Mouse (Mus musculus) stomach, embryonic 15.5 days (tissue): Measurements from ENCODE around the gene Cdh23. TPM values are rescaled to one million over a fixed set of nuclear protein-coding genes. Genes with fewer than 3 reads are reported as not detected.

ENCODE experiments used
- ATAC-seq: fragments of 200-750 bp; cut with Nextera tagmentation; 2 replicates; pipeline ENCODE4 v1.8.0; 2017; ENCODE audit warnings: low read depth, moderate number of reproducible peaks, moderate TSS enrichment; ENCODE audit not compliant: insufficient read depth, low FRiP score
- H3K27ac ChIP-seq: fragments of 300-500 bp; sonication (generic); 2 replicates; pipeline ENCODE4 v1.5.1; 2015; ENCODE audit warnings: mild to moderate bottlenecking, inconsistent platforms
- H3K27me3 ChIP-seq: fragments of 300-500 bp; sonication (generic); replicated peaks from 2 replicates; pipeline ENCODE4 v1.6.1; 2015; ENCODE audit warnings: inconsistent platforms
- H3K36me3 ChIP-seq: fragments of 300-500 bp; sonication (generic); 2 replicates; pipeline ENCODE4 v1.6.1; 2015; ENCODE audit warnings: inconsistent platforms
- H3K4me1 ChIP-seq: fragments of 300-500 bp; sonication (generic); 2 replicates; pipeline ENCODE4 v1.6.1; 2015; ENCODE audit warnings: inconsistent platforms
- H3K4me2 ChIP-seq: fragments of 300-500 bp; sonication (generic); 2 replicates; pipeline ENCODE4 v1.6.1; 2015; ENCODE audit warnings: mild to moderate bottlenecking, inconsistent platforms
- H3K4me3 ChIP-seq: fragments of 300-500 bp; sonication (generic); replicated peaks from 2 replicates; pipeline ENCODE4 v1.5.1; 2015; ENCODE audit warnings: inconsistent platforms
- H3K9ac ChIP-seq: fragments of 300-500 bp; sonication (generic); 2 replicates; pipeline ENCODE4 v1.6.1; 2015; ENCODE audit warnings: inconsistent platforms
- H3K9me3 ChIP-seq: fragments of 300-500 bp; sonication (generic); 2 replicates; pipeline ENCODE4 v1.6.1; 2016; ENCODE audit warnings: inconsistent platforms
- WGBS: fragments of 180-500 bp; shearing (Covaris S2); methylation state at CpG from one replicate; pipeline ENCODE4 v1.1.7; 2015; 5-methylcytosine and 5-hydroxymethylcytosine counted together
- polyA plus RNA-seq: library from polyadenylated mRNA; unstranded; fragments of >200 nt; fragmentation: Nextera tagmentation; extraction: Ambion mirVana; gene quantifications from 2 replicates; pipeline ENCODE4 v1.2.1, GENCODE M21; 2015

The Cdh23 gene
- polyA plus RNA-seq, 1 experiment from 2014 or later, result 0.44 TPM

DNA sequence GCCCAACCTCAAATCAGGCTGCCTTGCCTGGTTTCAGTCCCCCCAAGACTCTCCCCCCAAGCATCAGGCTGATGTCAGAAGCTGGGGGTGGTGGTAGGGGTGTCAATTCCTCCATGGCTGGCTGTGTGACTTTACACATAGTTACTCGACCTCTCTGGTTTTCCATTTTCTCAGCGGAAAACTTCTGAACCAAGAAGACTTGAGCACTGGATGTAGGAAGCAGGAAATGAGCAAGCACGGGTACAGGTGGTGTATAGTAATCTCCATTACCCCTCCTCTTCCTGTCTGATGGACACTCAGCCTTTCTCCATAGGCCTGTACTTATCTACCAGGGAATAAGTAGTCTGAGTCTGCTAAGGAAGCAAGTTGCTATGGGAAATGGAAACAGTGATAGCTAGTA lies 316.1 kb downstream of the Cdh23 start:
- H3K9ac ChIP-seq, result no peak overlapping the region
- H3K4me1 ChIP-seq, result 0 out of 2 replicates have a peak, but pooled peaks cover 9% of the 10 kb centered on the region
- 57% methylated on average over 3 of the region's 3 CpGs for WGBS
- no peak overlapping the region for H3K4me2 ChIP-seq
- ATAC-seq, result no peak
- no peaks in the 10 kb centered on the region for H3K36me3 ChIP-seq
- no peaks in the 10 kb centered on the region for H3K27me3 ChIP-seq
- H3K27ac ChIP-seq, result no peak overlapping the region
- H3K9me3 ChIP-seq, result no peaks in the 10 kb centered on the region
- no peak overlapping the region for H3K4me3 ChIP-seq

DNA sequence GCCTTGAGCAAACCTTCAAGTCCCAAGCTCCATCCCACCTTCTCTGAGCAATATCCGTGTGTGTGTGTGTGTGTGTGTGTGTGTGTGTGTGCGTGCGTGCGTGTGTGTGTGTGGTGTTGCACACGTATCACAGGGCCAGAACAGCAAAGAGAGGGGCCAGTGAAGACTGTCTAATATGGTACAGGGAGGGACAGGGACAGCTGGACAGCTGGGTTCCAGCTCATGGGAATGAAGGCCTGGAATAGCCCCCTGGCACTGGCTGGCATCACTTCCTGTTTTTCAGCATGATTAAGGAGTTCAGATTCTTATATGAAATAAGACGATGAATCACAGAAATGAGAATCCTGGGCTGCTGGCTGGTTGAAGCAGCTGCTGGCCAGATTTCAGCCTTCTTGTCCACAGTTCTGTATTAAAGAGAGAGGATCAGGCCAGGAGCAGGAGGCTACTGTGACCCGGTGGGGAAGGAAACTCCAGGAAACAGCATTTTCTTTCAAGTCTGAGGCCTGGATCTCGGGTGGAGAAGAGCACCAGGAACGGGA lies 316.8 kb downstream of the Cdh23 start:
- H3K4me2 ChIP-seq, result no peak overlapping the region
- H3K9ac ChIP-seq, result no peak overlapping the region
- WGBS, result 68% methylated on average over 9 of the region's 9 CpGs
- no peaks in the 10 kb centered on the region for H3K36me3 ChIP-seq
- no peak overlapping the region for H3K4me3 ChIP-seq
- no peak overlapping the region for H3K27ac ChIP-seq
- H3K4me1 ChIP-seq, result 0 out of 2 replicates have a peak, but pooled peaks cover 9% of the 10 kb centered on the region
- ATAC-seq, result no peak
- H3K27me3 ChIP-seq, result no peaks in the 10 kb centered on the region
- no peaks in the 10 kb centered on the region for H3K9me3 ChIP-seq

DNA sequence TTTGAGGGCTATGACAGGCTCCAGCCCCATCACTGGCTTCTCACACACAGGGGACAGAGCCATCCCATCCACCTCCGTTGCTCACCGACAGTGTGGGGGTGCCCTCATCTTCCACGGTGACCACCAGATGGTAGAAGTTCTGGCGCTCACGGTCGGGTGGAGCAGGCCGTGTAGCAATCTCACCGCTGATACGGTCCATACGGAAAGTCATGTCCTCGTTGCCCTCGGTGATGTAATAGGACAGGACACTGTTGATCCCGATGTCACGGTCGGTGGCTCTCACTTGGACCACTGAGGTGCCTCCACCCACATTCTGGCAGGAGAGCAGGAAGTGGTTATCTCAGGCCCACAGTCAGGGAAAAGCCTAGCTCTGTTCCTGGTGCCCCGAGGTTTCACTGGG lies 319.6 kb downstream of the Cdh23 start:
- no peaks in the 10 kb centered on the region for H3K9me3 ChIP-seq
- H3K9ac ChIP-seq, result no peak overlapping the region
- H3K36me3 ChIP-seq, result no peaks in the 10 kb centered on the region
- no peak overlapping the region for H3K27ac ChIP-seq
- no peak overlapping the region for H3K4me3 ChIP-seq
- no peak overlapping the region for H3K4me2 ChIP-seq
- 87% methylated on average over 16 of the region's 16 CpGs for WGBS
- peaks cover 12% of the 10 kb centered on the region; the same call in 1 of the 2 replicates for H3K4me1 ChIP-seq
- no peak for ATAC-seq
- no peaks in the 10 kb centered on the region for H3K27me3 ChIP-seq

DNA sequence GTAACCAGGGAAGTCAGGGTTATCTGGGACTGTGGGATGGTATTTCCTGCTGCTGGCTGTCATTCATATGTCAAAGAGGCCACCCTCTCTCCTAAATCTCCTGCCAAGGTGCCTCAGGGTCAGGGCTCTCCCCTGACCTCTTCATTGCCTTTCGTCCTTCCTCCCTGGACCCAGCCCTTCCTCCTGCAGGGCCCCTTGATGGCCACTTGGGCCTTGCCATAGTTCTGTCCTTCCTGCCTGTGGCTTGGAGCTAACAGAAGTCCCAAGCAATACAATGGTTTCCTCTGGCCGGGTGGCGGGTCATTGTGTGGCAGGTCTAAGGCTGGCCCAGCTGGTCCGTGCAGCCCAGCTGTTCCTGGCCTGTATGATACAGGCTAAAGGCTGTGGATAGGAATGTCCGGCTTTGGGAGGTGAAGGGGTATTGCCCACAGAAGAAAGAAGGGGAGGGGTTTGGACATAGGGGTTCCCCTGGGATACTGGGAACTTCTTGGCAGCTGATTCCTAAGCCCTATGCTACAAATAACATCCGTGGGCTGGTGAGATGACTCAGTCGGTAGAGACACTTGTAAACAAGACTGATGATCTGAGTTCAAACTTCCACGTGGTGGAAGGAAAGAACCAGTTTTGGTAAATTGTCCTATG lies 322.2 kb downstream of the Cdh23 start:
- H3K9ac ChIP-seq, result no peak overlapping the region
- no peak overlapping the region for H3K4me3 ChIP-seq
- peak; percentile 42; the same call in 1 of the 2 replicates for ATAC-seq
- H3K27ac ChIP-seq, result 0 out of 2 replicates have a peak overlapping the region, but pooled peaks have one; percentile 21
- H3K4me1 ChIP-seq, result peaks cover 6% of the 10 kb centered on the region; the same call in 1 of the 2 replicates
- WGBS, result 49% methylated on average over 8 of the region's 8 CpGs
- no peaks in the 10 kb centered on the region for H3K9me3 ChIP-seq
- no peaks in the 10 kb centered on the region for H3K27me3 ChIP-seq
- H3K36me3 ChIP-seq, result no peaks in the 10 kb centered on the region
- no peak overlapping the region for H3K4me2 ChIP-seq

DNA sequence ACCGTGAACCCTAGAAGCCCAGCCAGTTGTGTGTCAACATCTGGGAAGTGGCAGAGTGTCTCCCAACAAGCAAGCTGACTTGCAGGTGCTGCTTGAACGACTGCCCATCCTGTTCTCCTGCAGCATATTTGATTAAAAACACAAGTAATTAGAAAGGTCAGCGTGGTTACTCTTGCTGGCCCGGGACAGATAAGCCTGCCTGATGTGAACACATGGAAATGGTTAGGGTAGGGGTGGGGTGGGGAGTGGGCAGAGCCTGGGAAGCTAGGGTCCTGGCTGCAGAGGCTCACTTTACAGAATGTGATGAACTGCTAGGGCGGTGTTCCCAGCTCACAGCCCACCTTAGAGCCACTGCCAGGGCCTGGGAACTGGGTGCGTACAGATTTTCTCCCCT lies 322.8 kb downstream of the Cdh23 start:
- Histone ChIP-seq H3K27ac (0 out of 2 replicates have a peak overlapping the region, but pooled peaks have one; percentile 21), H3K4me3 (no peak overlapping the region), H3K4me2 (no peak overlapping the region), H3K36me3 (no peaks in the 10 kb centered on the region), H3K4me1 (peaks cover 6% of the 10 kb centered on the region; the same call in 1 of the 2 replicates), H3K27me3 (no peaks in the 10 kb centered on the region), H3K9me3 (no peaks in the 10 kb centered on the region), H3K9ac (no peak overlapping the region)
- no peak for ATAC-seq
- WGBS, result 41% methylated on average over 6 of the region's 6 CpGs

DNA sequence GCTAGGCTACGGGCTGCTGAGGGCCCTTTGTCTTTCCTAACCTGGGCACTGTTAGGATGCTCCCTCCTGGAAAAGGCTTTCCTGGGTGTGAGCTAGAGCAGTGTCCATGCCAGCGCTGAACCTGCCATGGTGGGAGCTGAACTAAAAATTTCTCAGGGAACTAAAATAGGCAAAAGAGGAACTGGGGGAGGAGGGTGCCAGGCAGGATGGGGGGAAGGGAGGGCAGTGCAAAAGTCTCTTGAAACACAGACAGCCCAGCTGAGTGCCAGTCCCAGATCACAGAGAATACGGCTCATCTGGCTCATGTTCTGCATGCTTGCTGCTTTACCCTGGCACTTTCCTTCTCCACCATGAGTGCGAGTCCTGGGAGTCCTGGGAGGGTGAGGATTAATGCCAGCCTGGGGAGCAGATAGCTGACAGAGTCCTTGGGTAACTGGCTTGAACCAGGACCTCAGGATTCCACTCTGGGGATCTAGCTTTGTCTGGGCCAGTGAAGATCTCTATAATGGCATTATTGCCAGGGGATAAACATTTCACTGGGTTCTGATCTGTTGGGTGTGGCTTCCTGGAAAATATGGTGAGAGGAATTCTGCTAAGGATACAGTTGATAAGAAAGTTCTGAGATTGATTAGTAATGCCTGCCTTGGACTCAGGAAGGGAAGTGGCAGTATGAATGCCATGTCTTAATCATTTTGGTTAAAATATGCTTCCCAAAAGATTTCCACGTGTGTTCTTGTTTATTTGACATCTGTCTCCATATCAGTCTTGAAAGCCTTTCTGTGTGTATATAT lies 324.5 kb downstream of the Cdh23 start:
- H3K4me1 ChIP-seq, result peaks cover 6% of the 10 kb centered on the region; the same call in 1 of the 2 replicates
- no peak overlapping the region for H3K4me2 ChIP-seq
- H3K27me3 ChIP-seq, result no peaks in the 10 kb centered on the region
- H3K27ac ChIP-seq, result no peak overlapping the region
- WGBS, result 69% methylated on average over 5 of the region's 5 CpGs
- no peaks in the 10 kb centered on the region for H3K36me3 ChIP-seq
- H3K9me3 ChIP-seq, result no peaks in the 10 kb centered on the region
- no peak overlapping the region for H3K9ac ChIP-seq
- H3K4me3 ChIP-seq, result no peak overlapping the region
- ATAC-seq, result no peak

DNA sequence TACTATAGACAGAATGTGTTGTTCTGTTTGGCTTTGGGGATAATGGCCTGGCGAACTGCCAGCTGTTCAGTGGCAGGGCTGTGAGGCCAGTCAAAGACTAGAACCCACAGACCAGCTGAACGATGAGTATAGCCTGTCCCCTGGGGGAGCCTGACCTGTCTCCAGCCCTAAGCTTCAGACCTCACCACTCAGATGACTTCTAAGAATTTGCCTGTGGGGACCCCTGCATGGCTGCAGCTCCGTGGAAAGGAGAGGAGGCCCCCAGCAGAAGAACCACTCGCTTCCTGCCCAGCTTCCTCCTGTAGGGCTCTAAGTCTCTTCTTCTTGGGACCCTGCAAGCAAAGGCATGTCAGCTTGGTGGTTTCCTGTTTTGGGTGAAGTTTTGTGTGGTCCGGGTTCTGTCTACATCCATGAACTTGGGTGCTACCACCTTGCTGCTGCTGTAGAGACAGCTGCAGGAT lies 325.7 kb downstream of the Cdh23 start:
- no peaks in the 10 kb centered on the region for H3K36me3 ChIP-seq
- H3K27ac ChIP-seq, result no peak overlapping the region
- H3K4me2 ChIP-seq, result no peak overlapping the region
- no peaks in the 10 kb centered on the region for H3K9me3 ChIP-seq
- ATAC-seq, result no peak
- no peak overlapping the region for H3K9ac ChIP-seq
- peaks cover 6% of the 10 kb centered on the region; the same call in 1 of the 2 replicates for H3K4me1 ChIP-seq
- no peak overlapping the region for H3K4me3 ChIP-seq
- no peaks in the 10 kb centered on the region for H3K27me3 ChIP-seq
- 66% methylated on average over 5 of the region's 5 CpGs for WGBS

DNA sequence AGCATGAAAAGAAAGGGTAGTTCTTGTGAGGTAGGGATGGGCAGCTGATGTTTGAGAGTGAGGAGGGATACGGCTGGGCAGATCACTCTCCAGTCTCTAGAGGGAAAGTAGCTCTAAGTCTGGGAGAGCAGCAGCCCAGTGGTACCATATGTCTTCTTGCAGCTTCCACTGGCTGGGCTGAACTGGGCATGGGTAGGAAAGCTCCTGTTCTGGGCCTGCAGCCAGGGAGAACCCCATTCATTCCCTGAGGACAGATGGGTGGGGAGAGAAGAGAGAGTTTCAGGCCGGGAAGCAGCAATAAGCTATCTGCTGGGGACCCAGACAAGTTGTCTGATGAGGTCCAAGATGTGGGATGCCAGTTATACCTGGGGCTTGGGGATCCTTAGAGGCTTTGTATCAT lies 326.2 kb downstream of the Cdh23 start:
- Histone ChIP-seq H3K27ac (no peak overlapping the region), H3K4me2 (no peak overlapping the region), H3K9me3 (no peaks in the 10 kb centered on the region), H3K9ac (no peak overlapping the region), H3K36me3 (no peaks in the 10 kb centered on the region), H3K4me3 (no peak overlapping the region), H3K4me1 (peaks cover 6% of the 10 kb centered on the region; the same call in 1 of the 2 replicates), H3K27me3 (no peaks in the 10 kb centered on the region)
- no peak for ATAC-seq
- 74% methylated on average over 2 of the region's 2 CpGs for WGBS

DNA sequence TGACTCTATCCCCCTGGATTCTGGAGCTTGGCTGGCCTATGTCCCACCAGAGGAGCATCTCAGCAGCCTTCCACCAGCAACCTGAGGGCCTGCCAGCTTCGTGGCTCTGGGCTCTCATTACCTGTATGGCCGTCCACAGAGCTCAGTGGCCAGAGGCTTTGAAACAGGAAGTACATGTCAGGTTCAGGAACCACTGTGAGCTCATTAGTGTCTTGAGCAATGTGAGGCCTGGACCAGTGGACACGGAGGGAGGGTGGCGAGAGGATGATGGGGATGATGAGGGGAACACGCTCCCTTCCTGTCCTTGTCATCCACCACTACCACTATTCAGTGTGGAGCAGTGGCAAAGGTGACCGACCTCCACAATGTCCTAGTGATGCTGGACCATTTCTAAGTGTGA lies 326.9 kb downstream of the Cdh23 start:
- Histone ChIP-seq H3K9me3 (no peaks in the 10 kb centered on the region), H3K4me3 (no peak overlapping the region), H3K4me2 (no peak overlapping the region), H3K27ac (no peak overlapping the region), H3K27me3 (no peaks in the 10 kb centered on the region), H3K9ac (no peak overlapping the region), H3K36me3 (no peaks in the 10 kb centered on the region), H3K4me1 (peaks cover 6% of the 10 kb centered on the region; the same call in 1 of the 2 replicates)
- 82% methylated on average over 6 of the region's 6 CpGs for WGBS
- ATAC-seq, result no peak

DNA sequence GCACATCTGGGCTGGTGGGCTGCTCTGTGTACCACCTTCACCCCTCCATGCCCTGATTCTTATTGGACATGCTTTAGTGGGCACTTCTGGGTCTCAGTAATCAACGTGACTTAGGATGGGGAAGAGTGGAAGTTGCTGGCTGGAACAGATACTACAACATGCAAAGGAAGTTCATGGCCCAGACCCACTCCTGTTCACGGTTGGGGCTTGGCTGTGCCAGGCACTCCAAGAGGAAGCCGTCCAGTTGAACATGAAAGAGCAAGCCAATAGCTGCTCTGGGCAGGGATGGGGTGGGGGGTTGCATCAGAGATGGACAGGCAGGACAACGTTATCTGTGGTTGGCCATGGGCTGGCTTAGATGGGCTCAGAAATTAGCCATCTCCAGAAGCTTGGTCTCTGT lies 328.4 kb downstream of the Cdh23 start:
- Histone ChIP-seq H3K27me3 (no peaks in the 10 kb centered on the region), H3K27ac (no peak overlapping the region), H3K4me1 (no peaks in the 10 kb centered on the region), H3K36me3 (no peaks in the 10 kb centered on the region), H3K4me2 (no peak overlapping the region), H3K4me3 (no peak overlapping the region), H3K9me3 (no peaks in the 10 kb centered on the region), H3K9ac (no peak overlapping the region)
- ATAC-seq, result no peak
- WGBS, result 76% methylated on average over 4 of the region's 4 CpGs

DNA sequence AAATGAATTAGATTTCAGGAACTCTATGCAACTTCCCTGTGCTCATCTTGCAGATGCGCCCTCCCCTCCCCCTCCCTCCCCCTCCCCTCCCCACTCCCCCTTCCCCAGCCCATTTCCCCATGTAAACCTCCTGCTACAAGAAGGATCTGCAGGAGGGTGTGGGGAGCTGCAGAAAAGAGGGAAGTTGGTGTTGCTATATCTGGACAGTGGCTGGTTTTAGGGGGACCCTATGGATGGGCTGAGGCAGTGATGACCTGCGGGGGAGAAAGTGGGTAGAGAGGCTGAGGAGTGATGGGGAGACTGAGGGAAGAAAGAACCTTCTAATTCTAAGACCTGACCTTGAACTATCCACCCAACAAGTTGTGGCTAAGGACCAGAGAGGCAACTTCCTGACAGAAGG lies 329.1 kb downstream of the Cdh23 start:
- Histone ChIP-seq H3K4me2 (no peak overlapping the region), H3K27me3 (no peaks in the 10 kb centered on the region), H3K4me1 (peaks cover 5% of the 10 kb centered on the region; the same call in 1 of the 2 replicates), H3K4me3 (no peak overlapping the region), H3K9me3 (no peaks in the 10 kb centered on the region), H3K9ac (no peak overlapping the region), H3K27ac (no peak overlapping the region), H3K36me3 (no peaks in the 10 kb centered on the region)
- no peak for ATAC-seq
- WGBS, result 66% methylated on average over 2 of the region's 2 CpGs

DNA sequence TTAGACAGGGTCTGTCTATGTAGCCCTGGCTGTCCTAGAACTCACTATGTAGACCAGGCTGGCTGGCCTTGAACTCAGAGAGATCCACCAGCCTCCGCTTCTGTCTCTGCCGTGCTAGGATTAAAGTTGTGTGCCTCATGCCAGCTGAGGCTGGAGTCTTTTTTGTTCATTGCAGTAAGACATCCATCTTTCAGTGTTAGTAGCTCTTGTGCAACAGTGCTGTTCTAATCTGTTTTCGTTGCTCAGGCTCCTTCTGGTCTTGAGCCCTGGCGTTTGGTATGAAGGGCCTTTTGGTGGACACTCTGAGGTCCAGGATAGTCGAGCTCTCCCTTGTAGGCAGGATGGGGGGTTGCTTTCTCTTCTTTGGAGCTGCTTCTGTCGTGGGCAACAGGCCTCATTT lies 332.9 kb downstream of the Cdh23 start:
- WGBS, result 60% methylated on average over 6 of the region's 6 CpGs
- Histone ChIP-seq H3K4me2 (no peak overlapping the region), H3K4me1 (peaks cover 12% of the 10 kb centered on the region), H3K9ac (no peak overlapping the region), H3K27ac (no peak overlapping the region), H3K36me3 (no peaks in the 10 kb centered on the region), H3K4me3 (no peak overlapping the region), H3K27me3 (no peaks in the 10 kb centered on the region), H3K9me3 (no peaks in the 10 kb centered on the region)
- ATAC-seq, result no peak
